Mouse (Mus musculus) midbrain, embryonic 15.5 days (tissue): ENCODE results near the gene Bcl2. TPM values are rescaled to one million over a fixed set of nuclear protein-coding genes. Genes with fewer than 3 reads are reported as not detected.
"Not testable (repeated sequence)": the region's sequence is repeated elsewhere in the genome, so short reads cannot be mapped to it uniquely, and the experiment has no call there.

Experiments
- ATAC-seq: fragments of 200-750 bp; cut with Nextera tagmentation; replicated peaks from 2 replicates; pipeline ENCODE4 v1.8.0; 2017; ENCODE audit warnings: moderate TSS enrichment
- H3K27ac ChIP-seq: fragments of 300-500 bp; sonication (generic); 2 replicates; pipeline ENCODE4 v1.5.1; 2015; ENCODE audit warnings: mild to moderate bottlenecking, inconsistent platforms
- H3K27me3 ChIP-seq: fragments of 300-500 bp; sonication (generic); replicated peaks from 2 replicates; pipeline ENCODE4 v1.6.1; 2015; ENCODE audit warnings: inconsistent platforms
- H3K36me3 ChIP-seq: fragments of 300-500 bp; sonication (generic); replicated peaks from 2 replicates; pipeline ENCODE4 v1.6.1; 2015; ENCODE audit warnings: inconsistent platforms
- H3K4me1 ChIP-seq: fragments of 300-500 bp; sonication (generic); 2 replicates; pipeline ENCODE4 v1.6.1; 2015; ENCODE audit warnings: inconsistent platforms
- H3K4me2 ChIP-seq: fragments of 300-500 bp; sonication (generic); 2 replicates; pipeline ENCODE4 v1.6.1; 2015; ENCODE audit warnings: inconsistent platforms, mild to moderate bottlenecking, moderate library complexity
- H3K4me3 ChIP-seq: fragments of 300-500 bp; sonication (generic); 2 replicates; pipeline ENCODE4 v1.5.1; 2015; ENCODE audit warnings: mild to moderate bottlenecking, inconsistent platforms
- H3K9ac ChIP-seq: fragments of 300-500 bp; sonication (generic); 2 replicates; pipeline ENCODE4 v1.6.1; 2015; ENCODE audit warnings: mild to moderate bottlenecking, inconsistent platforms
- H3K9me3 ChIP-seq: fragments of 300-500 bp; sonication (generic); 2 replicates; pipeline ENCODE4 v1.6.1; 2016; ENCODE audit warnings: inconsistent platforms
- WGBS: fragments of 180-500 bp; shearing (Covaris S2); methylation state at CpG from one replicate; pipeline ENCODE4 v1.1.7; 2015; ENCODE audit warnings: mixed read lengths; 5-methylcytosine and 5-hydroxymethylcytosine counted together
- polyA plus RNA-seq: library from polyadenylated mRNA; unstranded; fragments of >200 nt; fragmentation: Nextera tagmentation; extraction: Ambion mirVana; gene quantifications from 2 replicates; pipeline ENCODE4 v1.2.1, GENCODE M21; 2015

The Bcl2 gene
- polyA plus RNA-seq, 1 experiment from 2014 or later = 15.6 TPM

DNA sequence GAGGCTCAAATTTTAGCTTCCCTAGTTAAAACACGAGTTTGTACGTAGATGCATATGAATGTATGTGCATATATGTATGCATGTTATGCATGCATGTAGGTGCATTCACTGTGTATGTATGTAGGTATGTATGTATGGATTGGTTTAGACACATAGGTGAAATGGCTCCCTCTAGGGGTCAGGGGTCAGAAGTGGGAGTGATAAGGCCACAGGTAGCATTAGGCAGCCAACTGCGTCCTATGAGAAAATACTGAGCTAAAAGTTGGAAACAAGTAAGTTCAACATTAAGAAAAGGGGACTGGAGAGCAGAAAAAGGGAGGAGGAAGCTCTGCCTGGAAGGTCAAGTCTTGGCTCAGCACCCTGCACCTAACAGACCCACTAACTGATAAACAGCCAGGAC lies 24.0 kb upstream of the Bcl2 start:
- H3K4me3 ChIP-seq = no peak overlapping the region
- H3K36me3 ChIP-seq = peaks cover 8% of the 10 kb centered on the region; the same call in 1 of the 2 replicates
- no peak overlapping the region for H3K27ac ChIP-seq
- no peaks in the 10 kb centered on the region for H3K9me3 ChIP-seq
- WGBS = 86% methylated on average over 3 of the region's 3 CpGs
- H3K27me3 ChIP-seq = no peaks in the 10 kb centered on the region
- H3K9ac ChIP-seq = no peak overlapping the region
- no peak overlapping the region for H3K4me2 ChIP-seq
- no peaks in the 10 kb centered on the region for H3K4me1 ChIP-seq
- ATAC-seq = no peak

DNA sequence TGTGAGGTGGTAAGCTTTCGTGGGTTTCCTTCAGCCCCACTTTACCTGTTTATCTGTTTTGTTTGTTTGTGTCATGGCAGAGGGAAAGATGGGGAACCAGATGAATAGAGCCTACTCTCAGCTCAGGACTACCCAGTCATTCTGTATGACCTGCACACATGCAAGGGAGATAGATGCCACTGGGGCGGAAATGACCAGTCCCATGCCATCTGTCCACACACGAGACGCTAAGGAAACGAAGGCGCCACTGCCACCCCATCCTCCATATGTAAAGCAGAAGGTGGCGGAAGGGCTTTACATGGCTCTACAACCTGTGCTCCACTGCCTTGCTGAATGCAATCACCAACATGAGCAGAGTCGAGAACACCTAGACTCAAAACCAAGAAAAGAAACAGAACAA lies 22.1 kb upstream of the Bcl2 start:
- Histone ChIP-seq H3K27ac (no peak overlapping the region), H3K4me1 (no peaks in the 10 kb centered on the region), H3K27me3 (no peaks in the 10 kb centered on the region), H3K9me3 (no peaks in the 10 kb centered on the region), H3K4me3 (no peak overlapping the region), H3K36me3 (peaks cover 8% of the 10 kb centered on the region; the same call in 1 of the 2 replicates), H3K4me2 (no peak overlapping the region), H3K9ac (no peak overlapping the region)
- no peak for ATAC-seq
- WGBS = 88% methylated on average over 8 of the region's 8 CpGs

DNA sequence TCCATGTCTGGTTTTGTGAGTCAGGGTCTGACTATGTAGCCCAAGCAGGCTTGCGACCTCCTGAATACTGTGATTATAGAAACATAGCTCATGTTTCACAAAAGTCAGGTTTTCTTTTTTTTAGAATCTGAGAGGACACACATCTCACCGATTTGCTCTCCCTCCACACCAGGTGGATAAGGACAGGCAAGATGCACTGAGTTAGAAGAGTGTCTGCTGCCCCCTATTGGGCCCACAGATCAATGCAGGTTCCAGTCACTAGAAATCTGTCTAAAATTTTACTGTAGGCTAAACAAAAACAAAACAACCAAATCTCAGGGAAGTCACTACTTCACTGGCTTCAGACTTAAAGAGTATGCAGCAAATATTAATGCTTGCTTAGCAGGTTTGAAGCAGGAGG lies 21.5 kb upstream of the Bcl2 start:
- 57% methylated on average over 2 of the region's 2 CpGs for WGBS
- Histone ChIP-seq H3K4me1 (no peaks in the 10 kb centered on the region), H3K27ac (no peak overlapping the region), H3K9ac (no peak overlapping the region), H3K4me3 (no peak overlapping the region), H3K36me3 (peaks cover 8% of the 10 kb centered on the region; the same call in 1 of the 2 replicates), H3K9me3 (no peaks in the 10 kb centered on the region), H3K27me3 (no peaks in the 10 kb centered on the region), H3K4me2 (no peak overlapping the region)
- no peak for ATAC-seq

DNA sequence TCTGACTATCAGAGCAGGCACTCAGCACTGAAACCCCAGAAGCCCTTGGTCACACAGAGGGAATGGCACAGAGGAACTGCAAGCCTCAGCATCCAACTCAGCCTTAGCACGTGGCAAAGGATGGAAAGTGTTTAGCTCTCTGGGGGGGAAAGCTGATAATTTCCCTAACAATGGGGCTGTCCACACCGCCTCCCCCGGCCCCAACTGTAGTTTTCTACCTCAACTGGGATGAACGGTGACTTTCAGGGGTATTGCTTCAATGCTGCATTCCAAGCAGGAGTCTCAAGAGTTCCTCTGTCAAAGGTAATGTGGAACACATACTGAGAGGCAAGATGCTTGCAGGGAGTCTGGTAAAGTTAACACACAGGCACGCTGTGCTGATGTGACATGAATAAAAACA lies 8.0 kb upstream of the Bcl2 start:
- Histone ChIP-seq H3K27ac (no peak overlapping the region), H3K4me1 (0 out of 2 replicates have a peak, but pooled peaks cover 1% of the 10 kb centered on the region), H3K9me3 (no peaks in the 10 kb centered on the region), H3K4me2 (no peak overlapping the region), H3K27me3 (no peaks in the 10 kb centered on the region), H3K4me3 (no peak overlapping the region), H3K36me3 (no peaks in the 10 kb centered on the region), H3K9ac (no peak overlapping the region)
- 19% methylated on average over 5 of the region's 5 CpGs for WGBS
- no peak for ATAC-seq

DNA sequence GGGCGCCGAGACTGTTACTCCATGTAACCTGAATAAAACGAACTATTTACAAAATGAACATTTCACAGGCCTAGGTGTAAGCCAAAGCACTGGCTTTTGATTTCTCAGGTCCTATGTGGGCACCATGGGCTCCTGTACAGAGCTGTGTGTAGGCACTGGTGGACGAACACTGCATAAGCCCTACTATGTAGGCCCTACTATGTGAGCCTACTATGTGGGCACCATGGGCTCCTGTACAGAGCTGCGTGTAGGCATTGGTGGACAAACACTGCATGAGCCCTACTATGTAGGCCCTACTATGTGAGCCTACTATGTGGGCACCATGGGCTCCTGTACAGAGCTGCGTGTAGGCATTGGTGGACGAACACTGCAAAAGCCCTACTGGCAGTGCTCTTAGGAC lies 3.7 kb upstream of the Bcl2 start:
- peaks cover 15% of the 10 kb centered on the region for H3K4me1 ChIP-seq
- WGBS = 74% methylated on average over 7 of the region's 7 CpGs
- not testable (repeated sequence) for ATAC-seq, H3K4me3 ChIP-seq, H3K4me2 ChIP-seq, H3K27me3 ChIP-seq, H3K36me3 ChIP-seq, H3K9me3 ChIP-seq, H3K9ac ChIP-seq, H3K27ac ChIP-seq

DNA sequence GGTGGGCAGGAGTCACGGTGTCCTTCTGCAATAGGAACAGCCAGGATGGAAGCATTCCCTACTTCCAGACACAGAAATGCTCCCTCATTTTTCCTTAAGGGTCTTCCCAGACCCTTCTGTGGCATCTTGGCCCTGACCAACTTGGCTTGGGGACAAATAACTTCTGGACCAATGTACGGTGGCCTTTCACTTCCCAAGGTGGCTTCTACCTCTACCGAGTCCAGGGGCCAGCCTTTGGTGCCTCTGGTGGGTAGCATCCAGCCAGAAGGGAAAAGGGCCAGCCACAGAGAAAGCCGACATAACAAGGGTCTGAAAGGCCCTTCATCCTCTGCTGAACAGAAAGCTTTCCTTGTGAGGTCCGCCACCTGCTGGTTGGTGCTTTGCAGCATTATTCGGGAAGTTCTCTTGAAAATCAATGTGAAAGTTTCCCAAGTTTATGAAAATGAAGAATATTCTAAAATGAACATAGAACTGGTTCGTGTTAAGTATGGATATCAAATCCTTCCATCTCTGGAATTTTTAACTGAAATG lies 3.1 kb upstream of the Bcl2 start:
- no peak overlapping the region for H3K4me3 ChIP-seq
- ATAC-seq = no peak
- no peaks in the 10 kb centered on the region for H3K9me3 ChIP-seq
- H3K36me3 ChIP-seq = no peaks in the 10 kb centered on the region
- no peak overlapping the region for H3K9ac ChIP-seq
- 28% methylated on average over 7 of the region's 7 CpGs for WGBS
- no peaks in the 10 kb centered on the region for H3K27me3 ChIP-seq
- H3K27ac ChIP-seq = no peak overlapping the region
- H3K4me1 ChIP-seq = peaks cover 21% of the 10 kb centered on the region
- no peak overlapping the region for H3K4me2 ChIP-seq

DNA sequence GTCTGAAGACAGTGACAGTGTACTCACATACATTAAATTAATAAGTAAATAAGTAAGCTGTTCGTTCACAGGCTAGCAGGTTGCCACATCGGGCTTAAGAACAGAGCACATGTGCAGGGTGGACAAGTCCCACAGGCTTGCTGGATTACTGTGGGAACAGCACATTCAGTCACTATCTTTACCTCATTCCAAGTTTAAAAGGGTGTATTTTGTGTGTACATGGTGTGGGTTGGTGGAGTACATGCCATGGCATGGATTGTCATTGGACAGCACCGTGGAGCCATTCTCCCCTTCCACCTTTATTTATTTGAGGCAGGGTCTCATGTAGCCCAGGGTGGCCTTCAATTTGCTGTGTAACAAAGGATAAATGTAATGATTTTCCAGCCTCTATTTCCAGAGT lies 2.1 kb upstream of the Bcl2 start:
- ATAC-seq = no peak

DNA sequence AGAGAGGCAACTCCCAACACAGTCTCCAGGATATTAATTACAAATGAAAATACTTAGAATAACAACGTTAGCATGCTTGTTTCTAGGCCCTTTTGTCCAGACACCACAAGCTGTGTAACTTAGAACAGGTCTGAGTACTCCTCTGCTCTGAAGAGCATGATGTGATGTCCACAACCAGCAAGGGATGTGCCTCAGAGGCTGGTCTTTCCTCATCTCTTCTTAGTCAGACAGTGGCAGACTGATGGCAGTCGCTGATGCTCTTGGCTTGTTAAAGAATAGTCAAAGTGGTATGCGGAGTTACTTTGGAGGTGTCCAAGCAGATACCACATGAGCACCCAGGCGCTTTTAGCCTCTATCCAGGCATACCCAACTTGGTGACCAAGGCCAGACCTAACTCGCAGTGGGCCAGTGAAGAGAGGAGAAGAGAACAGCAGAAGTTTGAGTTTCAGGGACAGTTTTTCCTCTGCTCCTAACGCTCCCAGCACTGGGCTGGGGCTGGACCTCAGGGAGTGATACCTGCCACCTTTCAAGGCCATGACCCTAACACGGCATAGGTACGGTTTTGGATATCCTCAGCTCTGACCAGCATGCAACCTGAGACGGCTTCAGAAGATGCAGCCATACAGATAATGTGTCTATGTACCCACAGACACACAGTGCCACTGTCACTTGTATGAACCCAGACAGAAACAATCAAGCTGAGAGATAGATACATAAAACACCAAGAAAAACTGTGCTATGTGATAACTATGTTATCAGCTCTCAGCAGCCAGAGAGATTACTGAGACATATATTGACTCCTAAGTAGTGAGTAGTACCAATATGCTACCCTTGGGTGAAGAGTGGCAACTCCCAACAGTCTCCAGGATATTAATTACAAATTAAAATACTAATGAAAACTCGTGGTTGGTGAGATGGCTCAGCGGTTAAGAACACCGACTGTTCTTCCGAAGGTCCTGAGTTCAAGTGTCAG lies 1.3 kb upstream of the Bcl2 start:
- Histone ChIP-seq H3K9ac (no peak overlapping the region), H3K36me3 (no peaks in the 10 kb centered on the region), H3K4me1 (peaks cover 31% of the 10 kb centered on the region), H3K27ac (peak overlapping the region; percentile 95; the same call in 1 of the 2 replicates), H3K4me2 (peak overlapping the region; percentile 92; the same call in 1 of the 2 replicates), H3K4me3 (peak overlapping the region; percentile 68; the same call in 1 of the 2 replicates), H3K9me3 (no peaks in the 10 kb centered on the region), H3K27me3 (no peaks in the 10 kb centered on the region)
- 88% methylated on average over 13 of the region's 13 CpGs for WGBS
- no peak for ATAC-seq

More for the DNA sequence above, 2.1 kb upstream of the Bcl2 start:
- H3K4me3 ChIP-seq = no peak overlapping the region
- no peak overlapping the region for H3K9ac ChIP-seq
- WGBS = 94% methylated on average over 3 of the region's 3 CpGs
- no peak overlapping the region for H3K27ac ChIP-seq
- H3K9me3 ChIP-seq = no peaks in the 10 kb centered on the region
- no peaks in the 10 kb centered on the region for H3K27me3 ChIP-seq
- peaks cover 31% of the 10 kb centered on the region for H3K4me1 ChIP-seq
- H3K4me2 ChIP-seq = no peak overlapping the region
- no peaks in the 10 kb centered on the region for H3K36me3 ChIP-seq

DNA sequence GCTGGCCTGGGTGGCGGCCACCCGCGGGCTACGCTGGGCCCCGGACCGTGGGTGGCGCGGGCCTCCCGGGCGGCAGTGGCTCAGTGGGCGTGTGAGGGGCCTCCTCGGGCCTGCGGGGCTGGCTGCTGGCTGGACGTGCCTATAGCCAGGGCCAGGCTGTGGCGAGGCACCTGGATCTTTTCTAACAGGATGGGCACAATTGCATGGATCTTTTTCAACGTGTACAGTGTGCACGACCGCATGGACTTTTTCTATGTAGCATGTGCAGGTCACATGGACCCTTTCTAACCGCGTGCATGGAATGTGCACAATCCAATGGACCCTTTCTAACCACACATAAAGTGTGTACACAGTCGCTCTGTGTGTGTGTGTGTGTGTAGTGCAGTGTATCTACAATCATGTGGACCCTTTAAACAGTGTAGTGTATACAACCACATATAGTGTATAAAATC lies 482 bp upstream of the Bcl2 start:
- H3K9me3 ChIP-seq = no peaks in the 10 kb centered on the region
- peak; percentile 79 for ATAC-seq
- H3K4me2 ChIP-seq = peak overlapping the region; percentile 92
- no peaks in the 10 kb centered on the region for H3K27me3 ChIP-seq
- peak overlapping the region; percentile 96 for H3K9ac ChIP-seq
- H3K4me1 ChIP-seq = peaks cover 34% of the 10 kb centered on the region
- peak overlapping the region; percentile 95 for H3K27ac ChIP-seq
- 4% methylated on average over 21 of the region's 21 CpGs for WGBS
- H3K4me3 ChIP-seq = peak overlapping the region; percentile 68
- no peaks in the 10 kb centered on the region for H3K36me3 ChIP-seq

DNA sequence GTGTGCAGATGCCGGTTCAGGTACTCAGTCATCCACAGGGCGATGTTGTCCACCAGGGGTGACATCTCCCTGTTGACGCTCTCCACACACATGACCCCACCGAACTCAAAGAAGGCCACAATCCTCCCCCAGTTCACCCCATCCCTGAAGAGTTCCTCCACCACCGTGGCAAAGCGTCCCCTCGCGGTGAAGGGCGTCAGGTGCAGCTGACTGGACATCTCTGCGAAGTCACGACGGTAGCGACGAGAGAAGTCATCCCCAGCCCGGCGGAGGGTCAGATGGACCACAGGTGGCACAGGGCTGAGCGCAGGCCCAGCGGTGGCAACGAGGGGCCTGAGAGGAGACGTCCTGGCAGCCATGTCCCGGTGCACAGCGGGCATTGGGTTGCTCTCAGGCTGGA lies 1.7 kb downstream of the Bcl2 start:
- no peak for ATAC-seq
- 7% methylated on average over 22 of the region's 22 CpGs for WGBS
- Histone ChIP-seq H3K4me2 (peak overlapping the region; percentile 92), H3K9ac (peak overlapping the region; percentile 96), H3K27ac (no peak overlapping the region), H3K9me3 (no peaks in the 10 kb centered on the region), H3K4me3 (peak overlapping the region; percentile 68), H3K36me3 (no peaks in the 10 kb centered on the region), H3K27me3 (no peaks in the 10 kb centered on the region), H3K4me1 (peaks cover 34% of the 10 kb centered on the region)

DNA sequence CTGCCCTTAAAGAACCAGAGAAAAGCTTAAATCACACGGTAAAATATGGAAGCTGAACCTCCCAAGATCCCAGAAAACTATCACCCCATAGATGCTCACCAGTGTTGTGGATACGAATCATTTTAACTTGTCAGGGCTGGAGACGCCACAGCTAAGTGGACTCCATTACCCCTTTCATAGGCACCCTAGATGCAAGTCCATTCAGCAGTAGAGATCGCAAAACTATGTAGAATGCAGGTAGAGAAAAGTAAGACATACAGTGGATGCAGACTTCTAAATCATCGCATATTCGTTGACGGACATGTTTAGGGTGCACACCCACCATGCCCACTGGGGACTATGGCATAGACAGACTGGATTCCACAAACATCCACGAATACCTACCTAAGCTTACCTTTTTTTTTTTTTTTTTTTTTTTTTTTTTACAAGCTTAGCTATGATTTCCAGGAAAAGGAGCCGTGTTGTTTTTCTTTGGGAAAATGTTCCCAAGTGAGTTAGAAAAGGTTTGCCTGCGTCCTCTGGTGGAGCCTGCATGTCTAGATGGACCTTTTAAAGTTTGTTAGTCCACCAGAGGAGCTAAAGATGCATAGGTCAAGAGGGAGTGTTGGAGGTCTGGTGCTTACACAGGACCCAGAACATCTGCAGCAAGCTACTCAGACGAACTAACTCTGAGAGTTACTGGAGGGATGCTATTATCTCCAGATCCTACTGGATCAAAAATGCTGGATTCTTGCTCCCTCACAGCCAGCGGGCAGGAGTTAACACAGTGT lies 2.5 kb downstream of the Bcl2 start:
- WGBS = 64% methylated on average over 12 of the region's 12 CpGs
- 0 out of 2 replicates have a peak overlapping the region, but pooled peaks have one; percentile 9 for H3K9ac ChIP-seq

DNA sequence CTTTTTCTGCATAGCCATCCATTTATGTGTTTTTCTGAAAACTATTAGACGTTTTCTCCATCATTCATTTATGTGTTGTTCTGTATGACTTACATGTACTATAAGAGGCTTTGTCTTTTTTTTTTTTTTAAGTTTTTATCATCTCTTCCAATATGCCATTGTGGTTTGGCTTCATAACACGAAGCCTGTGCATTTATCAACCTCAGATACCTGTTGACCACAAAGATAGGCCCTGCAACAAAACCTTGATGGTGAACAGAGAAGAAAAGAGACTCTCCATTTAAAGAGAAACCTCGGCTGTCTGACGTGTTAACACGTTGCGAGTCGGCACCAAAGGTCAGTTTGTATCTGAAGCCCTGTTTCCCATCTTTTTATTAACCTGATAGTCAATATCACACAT lies 3.9 kb downstream of the Bcl2 start:
- WGBS = 82% methylated on average over 7 of the region's 7 CpGs
- no peak overlapping the region for H3K27ac ChIP-seq
- peaks cover 29% of the 10 kb centered on the region for H3K4me1 ChIP-seq
- H3K4me2 ChIP-seq = peak overlapping the region; percentile 21; the same call in 1 of the 2 replicates
- H3K36me3 ChIP-seq = no peaks in the 10 kb centered on the region
- ATAC-seq = no peak
- no peak overlapping the region for H3K9ac ChIP-seq
- H3K4me3 ChIP-seq = 0 out of 2 replicates have a peak overlapping the region, but pooled peaks have one; percentile 15
- H3K9me3 ChIP-seq = no peaks in the 10 kb centered on the region
- no peaks in the 10 kb centered on the region for H3K27me3 ChIP-seq

More for the DNA sequence above, 2.5 kb downstream of the Bcl2 start:
- no peak overlapping the region for H3K27ac ChIP-seq
- H3K27me3 ChIP-seq = no peaks in the 10 kb centered on the region
- H3K4me1 ChIP-seq = peaks cover 32% of the 10 kb centered on the region
- peak overlapping the region; percentile 68 for H3K4me3 ChIP-seq
- no peaks in the 10 kb centered on the region for H3K9me3 ChIP-seq
- H3K4me2 ChIP-seq = peak overlapping the region; percentile 92
- ATAC-seq = no peak
- H3K36me3 ChIP-seq = no peaks in the 10 kb centered on the region
